Mouse (Mus musculus) yolk sac, embryonic 10.5 days (tissue): Measurements from ENCODE around the gene Snrpa.

Source experiments
- DNase-seq: peaks from one replicate; pipeline ENCODE4 v3.0.0-alpha.2; 2017; ENCODE audit warnings: low spot score

Snrpa gene

DNA sequence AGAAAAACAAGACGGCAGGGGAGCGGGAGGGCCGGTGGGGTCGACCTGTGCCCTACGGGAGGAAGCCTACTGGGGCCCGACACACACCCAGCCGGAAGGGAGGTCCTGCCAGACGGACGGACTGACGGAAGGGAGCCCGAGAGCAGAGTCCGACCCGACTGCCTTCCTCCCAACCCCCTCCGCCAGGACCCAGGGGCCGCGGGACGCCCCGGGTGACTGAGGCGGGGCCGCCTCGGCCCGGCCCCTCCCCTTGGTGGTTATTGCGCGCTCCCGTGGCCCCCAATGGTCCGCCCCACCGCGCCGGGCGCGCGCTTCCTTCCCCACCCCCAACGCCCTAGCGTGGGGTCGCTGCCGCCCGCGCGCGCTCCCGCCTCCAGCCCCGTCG lies 29.9 kb downstream of the Snrpa start:
- DNase-seq: peak; percentile 92

DNA sequence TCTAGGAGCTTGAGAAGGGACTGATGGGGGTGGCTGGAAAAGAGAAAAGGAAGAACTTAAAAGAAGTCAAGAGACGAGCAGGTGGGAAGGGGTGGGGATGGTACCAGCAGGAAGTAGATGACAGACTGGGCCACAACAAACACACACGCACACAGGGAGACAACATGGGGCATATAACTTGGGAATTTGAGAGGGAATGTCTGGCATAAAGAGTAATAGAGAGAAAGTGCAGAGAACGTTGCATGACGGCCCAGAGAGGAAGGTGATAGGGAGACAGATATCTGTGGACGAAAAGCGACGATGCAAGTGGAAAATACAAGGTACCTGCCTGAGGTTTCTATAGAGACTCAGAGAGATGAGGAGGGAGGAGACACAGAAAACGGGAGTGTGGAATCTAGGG lies 30.4 kb downstream of the Snrpa start:
- DNase-seq: no peak

DNA sequence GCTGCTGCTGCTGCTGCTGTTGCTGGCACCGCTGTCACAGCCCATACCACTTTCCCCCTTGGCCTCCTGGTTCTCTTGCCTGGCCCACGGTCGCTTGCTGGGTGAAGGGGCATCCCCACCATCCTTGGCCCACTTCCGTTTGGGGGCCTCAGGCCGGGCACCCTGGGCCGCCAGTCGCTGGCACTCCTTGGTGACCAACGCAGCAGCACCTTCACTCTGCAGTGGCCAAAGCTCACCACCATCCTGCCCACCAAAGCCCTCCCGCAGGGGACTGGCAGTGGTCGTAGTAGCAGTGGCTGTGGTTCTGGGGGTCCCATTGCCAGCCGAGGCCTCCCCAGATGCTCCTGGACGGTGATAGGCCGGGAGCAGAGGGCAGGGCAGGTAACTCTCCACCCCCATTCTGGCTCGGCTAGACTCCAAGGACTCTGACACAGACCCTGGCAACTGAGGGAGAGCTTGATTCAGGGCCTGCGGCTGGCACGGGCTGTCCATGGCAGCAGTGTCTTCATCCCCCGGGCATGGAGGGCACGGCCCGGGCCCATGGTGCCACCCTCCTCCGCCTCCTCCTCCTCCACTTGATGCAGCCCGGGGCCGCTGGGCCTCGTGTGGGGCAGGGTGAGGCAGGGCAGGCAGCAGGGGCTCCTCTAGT lies 30.9 kb downstream of the Snrpa start:
- DNase-seq: no peak

DNA sequence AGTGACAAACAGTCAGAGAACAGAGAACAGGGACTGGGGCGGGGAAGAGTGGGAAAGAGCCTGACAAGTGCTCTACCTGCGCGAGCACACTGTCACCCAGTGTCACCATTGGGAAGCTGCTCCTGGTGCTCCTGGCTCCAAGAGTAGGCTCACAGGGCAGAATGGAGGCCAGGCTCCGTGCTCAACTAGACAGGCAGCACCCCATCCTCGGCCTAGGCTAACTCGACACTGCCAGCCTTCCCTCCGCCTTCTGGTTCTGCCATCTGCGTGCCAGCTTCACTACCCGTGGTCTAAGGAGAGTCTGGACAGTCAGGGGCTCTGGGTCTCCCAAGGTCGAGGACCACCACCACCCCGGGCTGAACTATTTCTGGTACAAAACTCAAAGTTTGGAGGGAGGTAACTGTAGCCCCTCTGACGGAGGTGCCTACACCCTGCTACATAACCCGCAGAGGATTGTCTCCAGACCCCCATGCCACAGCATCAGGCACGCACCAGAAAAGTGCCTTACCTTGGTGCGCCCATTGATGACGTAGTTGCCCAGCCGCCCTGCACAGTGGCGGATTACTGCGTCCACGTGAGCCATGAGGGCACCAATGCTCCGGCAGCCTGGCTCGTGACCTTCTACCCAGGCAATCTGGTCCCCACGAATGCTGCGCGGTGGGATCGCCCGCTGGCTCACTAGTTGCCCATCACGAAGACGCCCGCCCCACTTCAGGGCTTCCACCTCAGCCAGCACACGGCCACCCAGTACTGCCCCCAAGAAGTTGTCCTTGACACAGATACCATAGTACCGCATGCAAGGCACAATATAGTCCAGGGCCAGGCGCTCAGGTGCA lies 31.7 kb downstream of the Snrpa start:
- no peak for DNase-seq

DNA sequence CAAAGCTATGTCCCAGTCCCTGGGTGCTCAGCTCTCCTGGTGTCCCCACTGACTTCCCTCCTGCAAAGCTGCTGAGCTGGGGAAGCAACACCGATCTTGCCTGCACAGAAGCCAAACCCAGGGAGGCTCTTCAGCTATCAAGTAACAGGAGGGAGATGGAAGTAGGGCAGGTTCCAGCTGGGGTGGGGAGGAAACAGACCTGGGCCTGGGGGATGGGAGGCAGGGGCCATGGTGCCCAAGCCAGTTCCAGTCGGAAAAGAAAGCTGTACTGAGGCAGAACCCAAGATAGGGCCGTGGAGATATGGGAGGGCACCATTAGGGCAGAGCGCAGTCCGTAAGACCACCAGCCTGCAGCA lies 32.6 kb downstream of the Snrpa start:
- DNase-seq: no peak

DNA sequence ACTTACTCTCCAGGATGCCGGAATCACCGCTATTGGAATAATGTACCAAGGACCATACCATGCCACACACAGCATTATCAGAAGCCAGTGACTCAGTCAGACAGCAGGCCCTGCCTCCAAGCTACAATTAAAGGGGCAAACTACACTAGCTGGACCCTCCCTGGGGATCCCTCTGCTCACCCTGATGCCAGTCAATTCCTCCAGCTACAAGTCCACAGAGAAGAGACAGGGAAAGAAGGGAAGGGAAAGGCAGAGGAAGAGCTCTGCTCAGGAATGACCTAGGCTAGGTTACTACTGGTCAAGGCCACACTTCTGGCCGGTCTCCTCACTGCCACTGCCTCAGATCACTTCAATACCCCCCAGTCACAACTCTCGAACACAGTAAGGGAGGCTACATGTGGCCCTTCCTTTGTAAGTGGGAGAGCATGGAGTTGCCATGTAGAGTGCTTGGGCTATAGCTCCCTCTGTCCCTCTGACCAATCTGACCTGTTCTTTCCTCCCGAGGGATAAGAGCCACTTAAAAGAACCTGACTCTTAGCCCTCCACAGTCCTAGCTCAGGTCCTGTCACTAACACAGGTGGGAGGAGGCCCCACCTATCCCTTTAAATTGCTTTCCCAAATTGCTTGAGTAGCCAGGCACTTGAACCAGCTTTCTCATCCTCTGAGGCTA lies 33.2 kb downstream of the Snrpa start:
- DNase-seq: no peak

DNA sequence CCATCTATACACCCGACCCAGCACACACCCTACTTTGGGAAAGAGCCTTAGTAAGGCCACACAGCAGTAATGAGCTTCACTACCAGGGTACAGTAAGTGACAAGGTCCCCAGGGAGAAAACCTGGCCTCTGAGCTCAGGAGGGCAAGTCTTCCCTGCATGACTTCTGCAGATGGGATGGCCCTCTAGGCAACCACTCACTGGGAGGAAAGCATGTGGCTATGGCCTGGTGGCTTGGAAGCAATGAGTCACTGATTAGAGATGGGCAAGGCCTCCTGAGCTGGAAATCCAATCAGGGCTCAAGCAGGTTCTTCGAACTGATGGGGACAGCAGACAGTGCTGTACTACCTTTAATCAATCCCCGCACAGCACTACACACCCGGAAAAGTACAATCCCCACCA lies 34.3 kb downstream of the Snrpa start:
- DNase-seq: no peak

DNA sequence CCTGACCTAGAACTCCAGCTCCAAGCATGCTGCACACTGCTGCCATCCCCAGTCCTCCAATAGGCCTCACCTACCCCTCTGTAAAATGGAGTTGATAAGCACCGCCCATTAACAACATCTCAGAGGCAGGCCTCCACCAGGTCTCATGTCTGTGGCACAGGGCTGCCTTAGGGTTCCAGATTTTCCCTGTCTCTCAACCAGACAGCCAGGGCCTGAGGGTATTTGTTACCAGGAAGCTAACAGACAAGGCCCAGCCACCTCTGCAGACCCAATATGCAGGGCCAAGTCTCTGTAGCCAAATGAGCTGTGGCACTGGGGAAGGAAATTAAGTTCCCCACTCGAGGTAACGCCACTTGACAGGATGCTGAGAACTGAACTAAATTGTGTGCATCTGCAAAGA lies 35.1 kb downstream of the Snrpa start:
- DNase-seq: no peak

DNA sequence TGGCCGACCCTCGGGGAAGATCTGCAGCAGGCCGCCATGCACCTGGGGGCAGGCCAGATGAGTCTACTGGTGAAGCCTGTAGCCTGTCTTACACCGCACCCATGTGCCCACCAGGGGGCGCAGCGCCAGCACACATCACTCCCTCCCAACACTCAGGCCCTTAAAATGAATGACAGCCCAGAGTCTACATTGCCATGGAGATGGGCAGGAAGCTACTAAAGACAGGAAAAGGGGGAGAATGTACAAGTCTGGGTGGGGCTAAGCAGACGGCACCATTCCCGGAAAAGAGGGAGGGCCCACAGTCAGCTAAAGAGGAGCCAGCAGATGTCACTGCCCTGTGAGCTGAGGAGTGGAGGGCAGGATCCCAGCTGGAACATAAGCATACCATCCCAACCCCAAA lies 36.2 kb downstream of the Snrpa start:
- DNase-seq: peak; percentile 83

DNA sequence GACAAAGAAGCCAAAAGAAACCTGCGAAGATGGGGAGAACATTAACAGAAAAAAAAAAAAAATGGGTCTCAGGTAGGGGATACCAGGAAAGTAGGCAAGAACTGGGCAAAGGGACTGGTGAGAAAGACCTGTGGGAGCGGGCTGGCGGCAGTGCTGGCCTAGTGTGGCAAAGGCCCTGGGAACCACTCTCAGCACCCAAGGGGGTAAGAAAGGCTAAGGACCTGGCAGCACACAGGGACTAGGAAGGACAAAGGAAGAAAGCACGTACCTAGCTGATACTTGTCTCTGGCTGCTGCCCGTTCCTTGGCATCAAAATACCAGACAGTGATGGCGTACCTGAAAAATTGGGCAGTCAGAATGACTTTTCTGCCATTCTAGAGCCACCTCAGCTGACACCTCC lies 36.8 kb downstream of the Snrpa start:
- no peak for DNase-seq

DNA sequence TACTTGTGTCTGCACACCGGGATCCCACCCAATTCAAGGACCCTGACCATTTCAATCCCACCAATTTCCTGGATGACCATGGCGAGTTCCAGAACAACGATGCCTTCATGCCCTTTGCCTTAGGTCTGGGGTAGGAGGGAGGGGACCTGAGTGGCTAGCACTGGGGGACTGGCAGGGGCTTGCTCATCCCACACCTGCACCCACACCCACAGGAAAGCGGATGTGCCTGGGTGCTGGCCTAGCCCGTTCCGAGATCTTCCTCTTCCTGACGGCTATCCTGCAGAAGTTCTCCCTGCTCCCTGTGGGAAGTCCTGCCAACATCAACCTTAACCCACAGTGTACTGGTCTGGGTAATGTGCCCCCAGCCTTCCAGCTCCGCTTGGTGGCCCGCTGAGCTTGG lies 37.9 kb downstream of the Snrpa start:
- no peak for DNase-seq

DNA sequence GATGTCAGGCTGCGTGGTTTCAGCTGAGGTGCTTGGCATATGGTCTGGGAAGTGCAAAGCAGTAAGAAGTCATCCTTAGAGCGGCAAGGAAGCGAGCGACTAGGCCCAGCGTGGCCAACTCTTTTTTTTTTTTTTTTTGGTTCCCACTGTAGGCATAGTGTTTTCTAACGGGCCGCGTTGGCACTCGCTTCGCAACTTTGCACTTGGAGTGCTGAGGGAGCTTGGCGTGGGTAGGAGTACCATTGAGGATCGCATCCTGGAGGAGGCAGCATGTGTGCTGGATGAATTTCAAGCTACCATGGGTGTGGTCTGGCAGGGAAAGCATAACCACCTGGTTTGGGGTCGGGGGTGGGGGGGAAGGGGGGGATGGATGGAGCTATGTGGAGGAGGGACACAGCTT lies 40.1 kb downstream of the Snrpa start:
- DNase-seq: no peak

DNA sequence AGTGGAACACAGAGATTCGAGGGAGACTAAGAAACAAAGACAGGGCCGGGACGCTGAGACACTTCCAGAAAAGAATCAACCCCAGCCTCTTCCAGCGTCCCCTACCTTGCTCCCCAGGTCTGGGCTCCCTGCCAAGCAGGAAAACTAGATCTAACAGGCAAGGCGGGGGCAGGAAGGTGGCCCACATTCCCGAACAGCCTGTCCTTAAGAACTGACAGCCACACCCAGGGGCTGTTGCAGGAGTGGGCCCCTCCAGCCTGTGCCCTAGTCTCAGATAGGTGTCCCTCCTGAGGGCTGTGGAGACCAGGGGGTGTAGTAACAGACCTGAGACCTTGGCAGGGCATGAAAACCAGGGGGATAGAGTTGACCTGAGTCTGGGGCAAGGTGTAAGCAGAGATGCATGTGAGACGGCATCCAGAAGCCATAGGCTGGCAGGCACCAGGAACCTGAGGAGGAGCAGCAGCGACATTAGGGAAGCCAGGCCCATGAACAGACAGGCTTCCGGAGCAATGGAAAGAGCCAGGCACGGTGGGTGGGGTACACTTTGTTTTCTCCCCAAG lies 42.8 kb downstream of the Snrpa start, which contains the start of gene Cyp2t4:
TSS of gene Cyp2t4 (plus strand) at position 510 of the 560 bp plus-strand sequence.
- DNase-seq: no peak
